Mouse (Mus musculus) hindbrain, postnatal 0 days (tissue): ENCODE measurements around the gene Ddr1. TPM values are rescaled to one million over a fixed set of nuclear protein-coding genes. Genes with fewer than 3 reads are reported as not detected.

Experiments used
- ATAC-seq: fragments of 200-750 bp; cut with Nextera tagmentation; 2 replicates; pipeline ENCODE4 v1.8.0; 2017; ENCODE audit warnings: mild to moderate bottlenecking, moderate TSS enrichment, moderate library complexity
- DNase-seq: peaks from one replicate; pipeline ENCODE4 v3.0.0-alpha.2; 2015; ENCODE audit warnings: low spot score
- H3K27ac ChIP-seq: fragments of 300-500 bp; sonication (generic); 2 replicates; pipeline ENCODE4 v1.5.1; 2014; ENCODE audit warnings: mild to moderate bottlenecking
- H3K27me3 ChIP-seq: fragments of 300-500 bp; sonication (generic); 2 replicates; pipeline ENCODE4 v1.6.1; 2014; ENCODE audit warnings: low read length, mixed read lengths; ENCODE audit not compliant: insufficient read depth
- H3K36me3 ChIP-seq: fragments of 300-500 bp; sonication (generic); 2 replicates; pipeline ENCODE4 v1.6.1; 2014; ENCODE audit warnings: low read length, mixed read lengths; ENCODE audit not compliant: insufficient read depth
- H3K4me1 ChIP-seq: fragments of 300-500 bp; sonication (generic); 2 replicates; pipeline ENCODE4 v1.6.1; 2014; ENCODE audit warnings: antibody characterized with exemption, low read length, mixed read lengths; ENCODE audit not compliant: insufficient read depth
- H3K4me2 ChIP-seq: fragments of 300-500 bp; sonication (generic); 2 replicates; pipeline ENCODE4 v1.6.1; 2014; ENCODE audit warnings: low read depth, mild to moderate bottlenecking, low read length, moderate library complexity, mixed read lengths
- H3K4me3 ChIP-seq: fragments of 300-500 bp; sonication (generic); 2 replicates; pipeline ENCODE4 v1.5.1; 2014; ENCODE audit warnings: low read length
- H3K9ac ChIP-seq: fragments of 300-500 bp; sonication (generic); replicated peaks from 2 replicates; pipeline ENCODE4 v1.6.1; 2014; ENCODE audit warnings: mild to moderate bottlenecking, low read length, moderate library complexity, mixed read lengths
- H3K9me3 ChIP-seq: fragments of 300-500 bp; sonication (generic); 2 replicates; pipeline ENCODE4 v1.6.1; 2016; ENCODE audit warnings: low read length, mixed read lengths
- CTCF ChIP-seq: IDR thresholded peaks from 2 replicates; pipeline ENCODE4 v1.5.1; 2016; ENCODE audit warnings: antibody characterized with exemption, control low read depth, low read depth
- WGBS: fragments of 180-500 bp; shearing (Covaris S2); extraction: QIAGEN DNeasy Blood & Tissue Kit; methylation state at CpG from one replicate; pipeline ENCODE4 v1.1.7; 2014; 5-methylcytosine and 5-hydroxymethylcytosine counted together
- polyA plus RNA-seq: library from polyadenylated mRNA; unstranded; fragments of >200 nt; fragmentation: Nextera tagmentation; extraction: Ambion mirVana; gene quantifications from 2 replicates; pipeline ENCODE4 v1.2.1, GENCODE M21; 2015
- total RNA-seq: library from RNA; depleted of rRNA; stranded (reverse); fragments of >200 nt; gene quantifications from 2 replicates; pipeline ENCODE4 v1.2.3, GENCODE M21; 2014

Gene Ddr1
- total and polyA plus RNA-seq, 2 experiments from 2014 or later = 63.3 to 139 TPM

DNA sequence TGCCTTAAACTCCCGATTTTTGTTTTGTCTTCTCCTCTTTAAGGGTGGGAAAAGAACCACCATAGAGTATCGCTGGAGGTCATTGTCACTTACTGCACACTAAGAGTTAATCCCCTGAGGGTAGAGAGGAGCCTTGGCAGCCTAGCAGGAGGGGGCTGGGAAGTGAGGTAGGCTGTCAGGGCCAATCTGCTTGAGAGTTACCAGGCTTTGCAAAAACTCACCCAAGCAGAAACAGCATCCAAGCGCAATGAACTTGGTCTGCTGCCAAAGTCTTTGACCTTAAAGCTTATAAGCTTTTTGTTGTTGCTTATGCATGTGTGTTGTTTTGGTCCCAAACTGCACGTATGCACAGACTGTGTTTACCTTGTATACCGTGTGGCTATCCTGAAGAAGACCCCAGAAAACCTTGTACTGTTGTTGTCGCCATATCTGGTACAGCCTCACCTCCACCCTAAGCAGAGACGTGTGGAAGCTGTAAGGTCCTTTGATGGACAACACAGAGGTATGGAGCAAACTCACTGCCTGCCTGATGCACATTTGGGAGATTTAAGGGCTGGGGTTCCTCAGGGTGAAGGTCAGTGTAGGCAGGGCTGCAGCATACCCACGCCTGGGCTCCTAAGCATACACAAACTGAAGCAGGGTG is 6.4 kb upstream of the Ddr1 start:
- Histone ChIP-seq H3K4me3 (no peak overlapping the region), H3K9me3 (no peaks in the 10 kb centered on the region), H3K36me3 (no peaks in the 10 kb centered on the region), H3K4me2 (no peak overlapping the region), H3K27me3 (no peaks in the 10 kb centered on the region), H3K9ac (no peak overlapping the region), H3K27ac (peak overlapping the region; percentile 38), H3K4me1 (peaks cover 11% of the 10 kb centered on the region; the same call in 1 of the 2 replicates)
- DNase-seq (peak; percentile 84), ATAC-seq (peak; percentile 89)
- TF ChIP-seq CTCF = no peak
- 22% methylated on average over 8 of the region's 8 CpGs for WGBS

DNA sequence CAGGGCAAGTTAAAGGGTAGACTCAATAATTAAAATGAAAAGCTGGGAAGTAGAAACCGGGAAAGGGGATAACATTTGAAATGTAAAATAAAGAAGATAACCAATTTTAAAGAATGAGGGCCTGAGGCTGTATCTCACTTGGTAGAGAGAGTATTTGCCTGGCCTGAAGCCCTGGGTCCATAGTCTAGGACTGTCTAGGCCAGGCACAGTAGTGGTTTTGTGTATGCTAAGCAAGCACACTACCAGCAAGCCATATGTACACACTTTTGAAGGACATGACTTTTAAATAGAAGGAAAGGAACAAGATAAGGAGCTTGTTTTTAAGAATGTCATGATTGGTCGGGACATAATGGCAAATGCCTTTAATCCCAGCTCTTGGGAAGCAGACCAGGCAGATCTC is 4.2 kb upstream of the Ddr1 start:
- Histone ChIP-seq H3K9me3 (no peaks in the 10 kb centered on the region), H3K9ac (no peak overlapping the region), H3K4me3 (no peak overlapping the region), H3K27ac (no peak overlapping the region), H3K4me1 (peaks cover 11% of the 10 kb centered on the region; the same call in 1 of the 2 replicates), H3K4me2 (no peak overlapping the region), H3K36me3 (no peaks in the 10 kb centered on the region), H3K27me3 (no peaks in the 10 kb centered on the region)
- WGBS = 76% methylated on average over 2 of the region's 2 CpGs
- no peak for ATAC-seq
- no peak for TF ChIP-seq CTCF
- no peak for DNase-seq

DNA sequence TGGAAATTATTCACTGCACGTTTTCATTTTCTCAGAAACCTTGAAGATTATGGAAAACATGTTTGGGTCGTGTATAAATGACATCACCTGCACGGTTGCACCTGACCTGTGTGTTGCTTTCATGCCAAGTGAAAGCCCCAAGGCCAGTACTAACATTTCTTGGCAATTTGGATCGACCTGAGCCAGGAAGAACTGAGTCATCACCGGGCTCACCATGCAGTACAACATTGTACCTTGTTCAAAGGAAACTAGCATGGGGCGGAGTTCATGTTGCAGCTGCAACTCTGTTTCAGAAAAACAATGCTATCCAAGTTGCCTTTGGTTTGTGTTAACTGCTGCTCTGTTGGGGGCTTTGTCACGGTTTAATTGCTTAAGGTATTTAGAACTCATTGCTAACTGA is 3.5 kb upstream of the Ddr1 start:
- Histone ChIP-seq H3K4me2 (no peak overlapping the region), H3K4me3 (no peak overlapping the region), H3K27me3 (no peaks in the 10 kb centered on the region), H3K9me3 (no peaks in the 10 kb centered on the region), H3K4me1 (peaks cover 11% of the 10 kb centered on the region; the same call in 1 of the 2 replicates), H3K27ac (no peak overlapping the region), H3K36me3 (no peaks in the 10 kb centered on the region), H3K9ac (no peak overlapping the region)
- no peak for DNase-seq
- TF ChIP-seq CTCF = no peak
- 49% methylated on average over 7 of the region's 7 CpGs for WGBS
- ATAC-seq = no peak

DNA sequence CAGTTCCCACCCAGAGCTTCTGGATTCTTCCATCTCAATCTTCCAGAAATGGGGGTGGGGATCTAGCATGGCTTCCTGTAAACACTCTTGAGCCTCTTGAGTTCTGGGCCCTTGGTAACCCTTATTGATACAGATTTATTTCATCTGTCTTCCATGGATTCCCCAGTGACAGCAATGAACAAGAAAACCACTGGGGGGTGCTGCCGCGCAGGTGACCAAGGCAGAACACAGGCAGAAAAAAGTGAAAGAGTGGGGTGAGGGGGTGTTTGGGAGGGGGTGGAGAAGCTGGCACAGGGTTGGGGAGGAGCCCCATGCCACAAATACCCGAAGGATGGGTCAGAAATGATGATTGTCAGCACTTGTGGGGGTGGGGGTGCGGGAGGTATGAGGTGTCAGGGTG is 1.4 kb upstream of the Ddr1 start:
- ATAC-seq (no peak), DNase-seq (peak; percentile 59)
- WGBS = 18% methylated on average over 4 of the region's 4 CpGs
- Histone ChIP-seq H3K4me3 (no peak overlapping the region), H3K9me3 (no peaks in the 10 kb centered on the region), H3K36me3 (no peaks in the 10 kb centered on the region), H3K9ac (no peak overlapping the region), H3K4me2 (no peak overlapping the region), H3K27me3 (no peaks in the 10 kb centered on the region), H3K27ac (peak overlapping the region; percentile 98; the same call in 1 of the 2 replicates), H3K4me1 (peaks cover 19% of the 10 kb centered on the region; the same call in 1 of the 2 replicates)
- TF ChIP-seq CTCF = peak; percentile 65

DNA sequence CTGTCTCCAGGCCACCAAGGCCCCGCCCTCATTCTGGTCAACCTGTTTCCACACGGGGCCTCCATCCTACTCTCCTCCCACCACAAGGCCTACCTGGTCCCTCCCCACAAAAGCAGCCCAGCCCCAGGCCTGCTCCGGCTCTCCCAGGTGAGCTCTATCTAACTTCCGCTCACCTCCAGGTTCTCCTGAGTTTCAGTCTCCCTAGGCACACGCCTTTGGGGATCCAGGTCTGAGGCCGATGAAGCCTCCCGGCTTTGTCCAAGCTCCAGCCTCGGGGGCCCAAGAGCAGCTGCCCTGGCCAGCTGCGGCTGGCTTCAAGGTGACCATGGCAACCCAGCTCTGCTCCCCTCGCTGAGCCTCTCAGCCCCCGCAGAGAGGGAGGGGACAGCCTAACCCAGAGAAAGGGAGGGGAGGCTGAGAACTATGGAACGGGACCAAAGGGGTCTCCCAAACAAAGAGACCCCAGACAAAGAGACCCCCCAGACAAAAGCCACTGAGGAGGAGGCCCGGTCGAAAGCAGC is 610 bp downstream of the Ddr1 start:
- Histone ChIP-seq H3K4me3 (peak overlapping the region; percentile 46), H3K9ac (peak overlapping the region; percentile 88), H3K27ac (peak overlapping the region; percentile 98), H3K36me3 (no peaks in the 10 kb centered on the region), H3K9me3 (no peaks in the 10 kb centered on the region), H3K4me2 (peak overlapping the region; percentile 60), H3K27me3 (no peaks in the 10 kb centered on the region), H3K4me1 (peaks cover 12% of the 10 kb centered on the region; the same call in 1 of the 2 replicates)
- 4% methylated on average over 14 of the region's 14 CpGs for WGBS
- peak; percentile 70 for ATAC-seq
- peak; percentile 91 for DNase-seq
- TF ChIP-seq CTCF = no peak

DNA sequence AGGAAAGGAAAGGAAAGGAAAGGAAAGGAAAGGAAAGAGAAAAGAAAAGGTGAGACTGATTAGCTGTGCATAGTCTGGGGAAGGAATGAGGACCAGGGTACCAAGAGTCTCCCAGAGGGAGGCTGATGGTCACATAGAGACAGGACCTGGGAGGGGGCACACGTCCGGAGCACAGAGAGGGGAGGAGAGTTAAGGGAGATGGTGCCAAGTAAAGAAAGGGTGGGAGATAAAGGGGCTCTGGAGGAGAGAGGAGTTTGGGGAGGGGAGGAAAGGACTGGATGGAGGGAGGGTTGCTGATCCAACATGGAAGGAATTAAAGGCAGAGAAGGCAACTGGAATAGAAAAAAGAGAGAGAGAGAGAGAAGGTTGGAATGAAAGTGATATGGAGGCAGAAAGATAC is 1.4 kb downstream of the Ddr1 start:
- Histone ChIP-seq H3K4me2 (peak overlapping the region; percentile 82), H3K36me3 (no peaks in the 10 kb centered on the region), H3K9me3 (no peaks in the 10 kb centered on the region), H3K27ac (peak overlapping the region; percentile 98), H3K4me3 (peak overlapping the region; percentile 76), H3K27me3 (no peaks in the 10 kb centered on the region), H3K9ac (peak overlapping the region; percentile 88), H3K4me1 (peaks cover 19% of the 10 kb centered on the region)
- WGBS = 8% methylated on average over 2 of the region's 2 CpGs
- no peak for TF ChIP-seq CTCF
- DNase-seq (peak; percentile 42), ATAC-seq (no peak)

DNA sequence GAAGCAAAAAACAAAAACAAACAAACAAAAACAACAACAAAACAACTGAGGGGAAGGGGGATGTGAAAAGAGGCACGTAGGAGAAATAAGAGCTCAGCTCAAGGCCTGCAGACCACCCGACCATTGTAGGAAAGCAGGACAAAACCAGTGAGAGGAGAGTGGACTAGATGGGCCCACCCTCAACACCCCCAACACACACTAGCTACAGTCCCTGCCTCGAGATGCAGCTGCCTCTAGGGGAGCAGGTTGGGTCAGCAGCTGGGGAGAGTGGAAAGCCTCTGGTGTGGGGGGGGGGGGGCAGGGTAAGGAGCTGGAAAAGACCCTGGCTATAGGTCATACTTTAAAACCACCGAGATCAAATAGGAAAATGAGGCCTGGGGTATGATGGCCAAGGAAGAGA is 1.8 kb downstream of the Ddr1 start:
- 0 out of 2 replicates have a peak, but pooled peaks have one; percentile 13 for TF ChIP-seq CTCF
- no peaks in the 10 kb centered on the region for H3K27me3 ChIP-seq
- H3K9ac ChIP-seq = peak overlapping the region; percentile 88
- DNase-seq (peak; percentile 30), ATAC-seq (no peak)
- H3K4me2 ChIP-seq = peak overlapping the region; percentile 82
- H3K4me3 ChIP-seq = peak overlapping the region; percentile 76
- 4% methylated on average over 4 of the region's 4 CpGs for WGBS
- peak overlapping the region; percentile 98 for H3K27ac ChIP-seq
- H3K4me1 ChIP-seq = peaks cover 21% of the 10 kb centered on the region
- H3K36me3 ChIP-seq = no peaks in the 10 kb centered on the region
- no peaks in the 10 kb centered on the region for H3K9me3 ChIP-seq
